Mouse (Mus musculus): ENCODE data around the gene Map3k9. TPM values are rescaled to one million over a fixed set of nuclear protein-coding genes. Genes with fewer than 3 reads are reported as not detected.
A peak's percentile ranks its signal among the peaks of the same experiment; 100 is the strongest.

Map3k9 gene
- polyA plus RNA-seq, 1 experiment, result 0.20 TPM

DNA sequence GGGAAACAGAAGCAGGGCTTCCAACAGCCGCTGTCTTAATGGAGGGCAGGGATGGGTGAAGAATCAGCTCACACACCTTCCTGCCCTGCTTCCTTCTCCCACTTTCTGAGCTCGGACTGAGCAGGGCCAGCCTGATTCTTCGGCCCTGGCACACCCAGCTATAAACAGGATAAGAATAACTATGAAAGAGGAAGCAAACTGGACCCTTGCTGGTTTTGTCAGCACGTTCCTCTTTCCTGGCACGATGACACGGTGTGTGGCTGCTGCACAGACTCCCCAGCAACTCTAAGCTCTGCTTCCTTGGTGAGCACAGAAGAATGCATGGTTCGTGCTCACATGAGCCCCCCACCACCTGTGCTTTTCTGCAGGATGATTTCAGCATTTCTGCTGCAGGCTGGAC is 26.3 kb downstream of the Map3k9 start:
- Histone ChIP-seq H3ac (ENCODE audit: control insufficient read depth, insufficient read length) (no peak overlapping the region), H3K79me2 (ENCODE audit: control insufficient read depth, insufficient read depth) (no peaks in the 10 kb centered on the region), H3K36me3 (ENCODE audit: control insufficient read depth, insufficient read depth) (no peaks in the 10 kb centered on the region), H3K4me2 (ENCODE audit: low read depth) (peak overlapping the region; percentile 6), H3K4me3 (no peak overlapping the region), H3K27me3 (ENCODE audit: control insufficient read depth, insufficient read depth, insufficient read length) (no peaks in the 10 kb centered on the region)
- TF ChIP-seq E2F4 (IDR thresholded peaks at IDR 0.05; ENCODE audit: insufficient read depth), result no peak
- no peak for TF ChIP-seq MAX (IDR thresholded peaks at IDR 0.05; ENCODE audit: low read depth)
- no peak for TF ChIP-seq MYOG (IDR thresholded peaks at IDR 0.05; ENCODE audit: control insufficient read depth in 1 of 3, insufficient read depth in 1 of 3, insufficient read length in 2 of 3, low read depth in 2 of 3)
- no peak for TF ChIP-seq TCF3 (IDR thresholded peaks at IDR 0.05; ENCODE audit: insufficient read length, low read depth)
- no peak for TF ChIP-seq POLR2A (IDR thresholded peaks at IDR 0.05; ENCODE audit: insufficient read length, low read depth)
- TF ChIP-seq REST (IDR thresholded peaks at IDR 0.05; ENCODE audit: insufficient read depth, insufficient read length), result no peak
- no peak for TF ChIP-seq SRF (IDR thresholded peaks at IDR 0.05; ENCODE audit: control insufficient read depth, insufficient read length, low read depth)
- TF ChIP-seq MYOD1 (IDR thresholded peaks at IDR 0.05; ENCODE audit: control insufficient read depth in 1 of 3, insufficient read length in 2 of 3, low read depth in 2 of 3), result no peak
- TF ChIP-seq POLR2AphosphoS2 (IDR thresholded peaks at IDR 0.05; ENCODE audit: insufficient read length, low read depth), result no peak

DNA sequence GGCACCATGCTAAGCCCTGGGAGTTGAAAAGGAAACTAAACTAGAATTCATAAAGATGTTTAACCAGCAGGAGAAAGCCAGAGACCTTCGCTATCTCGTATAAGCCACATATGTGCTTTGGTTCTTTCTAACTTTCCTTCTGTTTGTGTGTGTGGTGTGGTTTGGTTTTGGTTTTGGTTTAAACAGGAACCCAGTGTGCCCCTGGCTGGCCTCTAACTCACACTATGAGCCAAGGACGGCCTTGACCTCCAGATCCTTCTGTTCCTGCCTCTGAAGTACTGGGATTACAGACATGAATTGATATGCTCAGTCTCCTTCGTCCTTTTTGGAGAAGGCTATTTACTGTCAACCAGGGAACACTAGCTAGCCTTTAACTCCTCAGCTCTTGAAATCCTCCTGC is 29.9 kb downstream of the Map3k9 start:
- Histone ChIP-seq H3K4me2 (ENCODE audit: low read depth) (no peak overlapping the region), H3K79me2 (ENCODE audit: control insufficient read depth, insufficient read depth) (no peaks in the 10 kb centered on the region), H3K27me3 (ENCODE audit: control insufficient read depth, insufficient read depth, insufficient read length) (no peaks in the 10 kb centered on the region), H3K4me3 (no peak overlapping the region), H3ac (ENCODE audit: control insufficient read depth, insufficient read length) (no peak overlapping the region), H3K36me3 (ENCODE audit: control insufficient read depth, insufficient read depth) (no peaks in the 10 kb centered on the region)
- TF ChIP-seq POLR2AphosphoS2 (IDR thresholded peaks at IDR 0.05; ENCODE audit: insufficient read length, low read depth) (no peak), USF1 (IDR thresholded peaks at IDR 0.05; ENCODE audit: low read depth) (no peak), TCF3 (IDR thresholded peaks at IDR 0.05; ENCODE audit: insufficient read length, low read depth) (no peak), E2F4 (IDR thresholded peaks at IDR 0.05; ENCODE audit: insufficient read depth) (no peak), TCF12 (IDR thresholded peaks at IDR 0.05; ENCODE audit: insufficient read depth, poor library complexity, severe bottlenecking) (no peak), REST (IDR thresholded peaks at IDR 0.05; ENCODE audit: insufficient read depth, insufficient read length) (no peak), MYOG (IDR thresholded peaks at IDR 0.05; ENCODE audit: control insufficient read depth in 1 of 3, insufficient read depth in 1 of 3, insufficient read length in 2 of 3, low read depth in 2 of 3) (no peak), MYOD1 (IDR thresholded peaks at IDR 0.05; ENCODE audit: control insufficient read depth in 1 of 3, insufficient read length in 2 of 3, low read depth in 2 of 3) (no peak), MAX (IDR thresholded peaks at IDR 0.05; ENCODE audit: low read depth) (no peak), POLR2A (IDR thresholded peaks at IDR 0.05; ENCODE audit: insufficient read length, low read depth) (no peak), CEBPB (IDR thresholded peaks at IDR 0.05; ENCODE audit: insufficient read depth, poor library complexity, severe bottlenecking) (no peak), SRF (IDR thresholded peaks at IDR 0.05; ENCODE audit: control insufficient read depth, insufficient read length, low read depth) (no peak)

DNA sequence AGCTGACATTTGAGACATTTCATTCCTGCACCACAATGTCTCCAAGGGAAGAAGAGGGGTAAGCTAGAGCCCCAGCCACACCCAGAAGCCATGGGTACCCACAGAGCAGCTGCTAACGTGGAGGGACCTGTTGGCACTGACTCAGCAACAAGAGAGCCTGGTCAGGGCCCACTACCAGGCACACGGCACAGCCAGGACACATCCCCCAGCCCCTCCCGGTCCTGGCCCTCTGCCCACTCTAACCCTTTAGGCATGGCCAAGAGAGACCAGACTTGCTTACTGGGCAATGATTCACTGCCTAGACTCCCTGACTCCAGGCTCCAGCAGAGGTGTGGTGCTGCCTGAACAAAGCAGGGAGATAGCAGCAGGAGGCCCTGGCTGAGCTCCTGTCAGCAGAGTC is 32.1 kb downstream of the Map3k9 start:
- H3ac ChIP-seq (ENCODE audit: control insufficient read depth, insufficient read length), result no peak overlapping the region
- no peaks in the 10 kb centered on the region for H3K79me2 ChIP-seq (ENCODE audit: control insufficient read depth, insufficient read depth)
- peak in 2 of 3 experiments; percentile 70 to 88 for TF ChIP-seq MYOG (IDR thresholded peaks at IDR 0.05; ENCODE audit: control insufficient read depth in 1 of 3, insufficient read depth in 1 of 3, insufficient read length in 2 of 3, low read depth in 2 of 3)
- peak in 2 of 3 experiments; percentile 28 to 85 for TF ChIP-seq MYOD1 (IDR thresholded peaks at IDR 0.05; ENCODE audit: control insufficient read depth in 1 of 3, insufficient read length in 2 of 3, low read depth in 2 of 3)
- no peak for TF ChIP-seq POLR2AphosphoS2 (IDR thresholded peaks at IDR 0.05; ENCODE audit: insufficient read length, low read depth)
- peak; percentile 21 for TF ChIP-seq TCF12 (IDR thresholded peaks at IDR 0.05; ENCODE audit: insufficient read depth, poor library complexity, severe bottlenecking)
- H3K4me2 ChIP-seq (ENCODE audit: low read depth), result peak overlapping the region; percentile 83
- peak overlapping the region; percentile 8 for H3K4me3 ChIP-seq
- no peaks in the 10 kb centered on the region for H3K27me3 ChIP-seq (ENCODE audit: control insufficient read depth, insufficient read depth, insufficient read length)
- no peaks in the 10 kb centered on the region for H3K36me3 ChIP-seq (ENCODE audit: control insufficient read depth, insufficient read depth)

DNA sequence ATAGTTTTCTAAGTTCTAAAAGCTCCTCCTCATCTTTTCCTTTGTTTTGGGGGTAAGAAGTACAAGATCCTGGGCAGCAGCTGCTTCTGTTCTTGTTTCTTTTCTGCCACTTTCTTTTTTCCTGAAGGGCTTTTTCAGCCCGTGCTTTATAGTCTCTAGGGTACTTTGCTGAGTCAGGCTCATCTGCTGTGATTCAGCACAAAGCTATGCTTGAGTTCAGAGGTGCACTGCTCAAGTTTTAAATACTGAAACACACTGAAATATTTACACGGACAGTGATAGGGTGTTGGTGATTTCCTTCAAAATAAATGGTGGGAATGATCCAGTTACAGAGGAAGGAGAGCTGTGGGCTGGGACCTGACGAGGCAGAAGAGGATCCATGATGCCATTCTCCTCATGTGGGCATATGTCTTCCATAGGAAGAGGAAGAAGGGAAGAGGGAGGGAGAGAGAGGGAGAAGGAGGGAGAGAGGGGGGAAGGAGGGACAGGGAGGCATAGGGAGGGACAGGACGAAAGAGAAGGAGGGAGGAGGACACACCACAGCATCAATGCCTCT is 32.9 kb downstream of the Map3k9 start:
- Histone ChIP-seq H3K4me2 (ENCODE audit: low read depth) (peak overlapping the region; percentile 83), H3K79me2 (ENCODE audit: control insufficient read depth, insufficient read depth) (no peaks in the 10 kb centered on the region), H3K4me3 (peak overlapping the region; percentile 8), H3ac (ENCODE audit: control insufficient read depth, insufficient read length) (no peak overlapping the region), H3K36me3 (ENCODE audit: control insufficient read depth, insufficient read depth) (no peaks in the 10 kb centered on the region), H3K27me3 (ENCODE audit: control insufficient read depth, insufficient read depth, insufficient read length) (no peaks in the 10 kb centered on the region)
- TF ChIP-seq POLR2A (IDR thresholded peaks at IDR 0.05; ENCODE audit: insufficient read length, low read depth) (peak; percentile 19), REST (IDR thresholded peaks at IDR 0.05; ENCODE audit: insufficient read depth, insufficient read length) (no peak)

DNA sequence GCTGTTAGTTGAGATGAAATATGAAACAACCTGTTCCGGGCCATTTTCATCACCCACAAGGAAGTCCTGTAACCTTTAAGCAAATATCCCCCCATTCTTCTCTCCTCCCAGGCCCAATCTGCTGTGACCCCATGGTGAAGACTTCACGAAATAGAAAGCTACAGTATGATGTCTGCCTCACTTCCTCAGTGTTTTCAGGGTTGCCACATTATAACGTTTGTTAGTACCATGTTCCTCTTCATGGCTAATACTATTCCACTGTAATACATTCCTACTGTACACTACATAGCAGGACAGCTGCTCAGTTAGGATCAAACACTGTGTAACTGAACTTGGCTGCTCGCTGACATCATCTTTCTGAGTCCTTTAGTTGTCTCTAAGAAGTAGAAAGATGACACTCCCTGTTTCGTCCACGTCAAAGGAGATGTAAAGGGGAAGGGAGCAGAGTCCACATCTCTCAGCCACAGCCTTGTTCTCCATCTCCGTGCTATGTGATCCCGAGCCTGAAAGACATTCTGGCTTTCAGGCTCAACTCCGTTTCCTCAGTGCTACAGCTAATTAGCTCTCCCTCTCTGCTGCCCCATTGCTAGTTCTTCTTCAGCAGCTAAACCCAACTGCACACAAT is 34.5 kb downstream of the Map3k9 start:
- TF ChIP-seq TCF12 (IDR thresholded peaks at IDR 0.05; ENCODE audit: insufficient read depth, poor library complexity, severe bottlenecking), result no peak
- no peak for TF ChIP-seq E2F4 (IDR thresholded peaks at IDR 0.05; ENCODE audit: insufficient read depth)
- TF ChIP-seq MYOD1 (IDR thresholded peaks at IDR 0.05; ENCODE audit: control insufficient read depth in 1 of 3, insufficient read length in 2 of 3, low read depth in 2 of 3), result no peak
- no peak for TF ChIP-seq CEBPB (IDR thresholded peaks at IDR 0.05; ENCODE audit: insufficient read depth, poor library complexity, severe bottlenecking)
- TF ChIP-seq MYOG (IDR thresholded peaks at IDR 0.05; ENCODE audit: control insufficient read depth in 1 of 3, insufficient read depth in 1 of 3, insufficient read length in 2 of 3, low read depth in 2 of 3), result no peak
- TF ChIP-seq SRF (IDR thresholded peaks at IDR 0.05; ENCODE audit: control insufficient read depth, insufficient read length, low read depth), result no peak
- no peak for TF ChIP-seq TCF3 (IDR thresholded peaks at IDR 0.05; ENCODE audit: insufficient read length, low read depth)
- TF ChIP-seq POLR2AphosphoS2 (IDR thresholded peaks at IDR 0.05; ENCODE audit: insufficient read length, low read depth), result no peak
- no peak for TF ChIP-seq MAX (IDR thresholded peaks at IDR 0.05; ENCODE audit: low read depth)
- TF ChIP-seq USF1 (IDR thresholded peaks at IDR 0.05; ENCODE audit: low read depth), result no peak
- TF ChIP-seq REST (IDR thresholded peaks at IDR 0.05; ENCODE audit: insufficient read depth, insufficient read length), result no peak
- H3K4me3 ChIP-seq, result no peak overlapping the region
- H3K4me2 ChIP-seq (ENCODE audit: low read depth), result no peak overlapping the region
- no peaks in the 10 kb centered on the region for H3K27me3 ChIP-seq (ENCODE audit: control insufficient read depth, insufficient read depth, insufficient read length)
- H3K36me3 ChIP-seq (ENCODE audit: control insufficient read depth, insufficient read depth), result no peaks in the 10 kb centered on the region
- H3K79me2 ChIP-seq (ENCODE audit: control insufficient read depth, insufficient read depth), result no peaks in the 10 kb centered on the region
- no peak overlapping the region for H3ac ChIP-seq (ENCODE audit: control insufficient read depth, insufficient read length)
